Mouse (Mus musculus) thymus, postnatal 14 days (tissue): ENCODE data around the gene Gm49673.
"Not testable (repeated sequence)": the region's sequence is repeated elsewhere in the genome, so short reads cannot be mapped to it uniquely, and the experiment has no call there.

Experiments used
- DNase-seq: peaks from one replicate; pipeline ENCODE4 v3.0.0; 2021

Gm49673 gene

GRCm38 (mm10) chr17:8147439-8148316 lies at the start of gene Gm49673, which contains the start of gene Rnaset2a:
Gene Gm49673 (minus strand): TSS chr17:8147788.
Gene Rnaset2a (minus strand): TSS chr17:8148097.
- DNase-seq = peak; percentile 53

- no peak for DNase-seq
These were observed 48.2 kb upstream of the Gm49673 start for GRCm38 (mm10) chr17:8195685-8196376.

- DNase-seq = no peak
These were observed 46.1 kb upstream of the Gm49673 start for GRCm38 (mm10) chr17:8193678-8194077.

- DNase-seq = no peak
These were observed 36.6 kb upstream of the Gm49673 start for GRCm38 (mm10) chr17:8184217-8184616.

GRCm38 (mm10) chr17:8183815-8184214 lies 36.2 kb upstream of the Gm49673 start:
- no peak for DNase-seq

- no peak for DNase-seq
These were observed 29.5 kb upstream of the Gm49673 start for GRCm38 (mm10) chr17:8177090-8177489.

- no peak for DNase-seq
These were observed 23.5 kb upstream of the Gm49673 start for GRCm38 (mm10) chr17:8171081-8171480.

GRCm38 (mm10) chr17:8170331-8170730 lies 22.7 kb upstream of the Gm49673 start:
- DNase-seq = no peak

GRCm38 (mm10) chr17:8167436-8167835 lies 19.8 kb upstream of the Gm49673 start:
- not testable (repeated sequence) for DNase-seq

GRCm38 (mm10) chr17:8166454-8166853 lies 18.9 kb upstream of the Gm49673 start:
- not testable (repeated sequence) for DNase-seq

GRCm38 (mm10) chr17:8165977-8166376 lies 18.4 kb upstream of the Gm49673 start:
- DNase-seq = not testable (repeated sequence)

- DNase-seq = peak; percentile 54
These were observed 18.0 kb upstream of the Gm49673 start for GRCm38 (mm10) chr17:8165608-8165945.

- DNase-seq = peak; percentile 35
These were observed 17.4 kb upstream of the Gm49673 start, which contains the start of gene Fgfr1op for GRCm38 (mm10) chr17:8164701-8165607. Gene Fgfr1op (plus strand): TSS chr17:8165501.

GRCm38 (mm10) chr17:8160969-8161368 lies 13.4 kb upstream of the Gm49673 start:
- peak; percentile 68 for DNase-seq

GRCm38 (mm10) chr17:8158627-8159026 lies 11.0 kb upstream of the Gm49673 start:
- DNase-seq = not testable (repeated sequence)

GRCm38 (mm10) chr17:8155982-8156381 lies 8.4 kb upstream of the Gm49673 start:
- not testable (repeated sequence) for DNase-seq

- not testable (repeated sequence) for DNase-seq
These were observed 7.4 kb upstream of the Gm49673 start for GRCm38 (mm10) chr17:8155010-8155409.

GRCm38 (mm10) chr17:8146931-8147330 lies 657 bp downstream of the Gm49673 start:
- DNase-seq = not testable (repeated sequence)

- not testable (repeated sequence) for DNase-seq
These were observed 3.5 kb downstream of the Gm49673 start for GRCm38 (mm10) chr17:8143802-8144673.

- DNase-seq = not testable (repeated sequence)
These were observed 7.4 kb downstream of the Gm49673 start for GRCm38 (mm10) chr17:8140210-8140609.

- not testable (repeated sequence) for DNase-seq
These were observed 9.5 kb downstream of the Gm49673 start for GRCm38 (mm10) chr17:8138116-8138515.

GRCm38 (mm10) chr17:8130849-8131248 lies 16.7 kb downstream of the Gm49673 start:
- not testable (repeated sequence) for DNase-seq
